Mouse (Mus musculus) CH12.LX (cell line): ENCODE data around the gene Cdk14.

Experiments used
- BHLHE40 ChIP-seq: IDR thresholded peaks from 2 replicates; pipeline ENCODE4 v1.6.1; 2011; ENCODE audit warnings: mild to moderate bottlenecking, low read depth, low read length, improper control_type of control experiment
- CTCF ChIP-seq, 2 experiments: IDR thresholded peaks in 1 of 2; conservative IDR thresholded peaks in 1 of 2; 2 replicates each; pipeline ENCODE4 v1.5.1; 2011 to 2012; ENCODE audit warnings: low read depth in 2 of 2, low read length in 2 of 2, improper control_type of control experiment in 1 of 2, inconsistent platforms in 1 of 2, mild to moderate bottlenecking in 1 of 2, moderate library complexity in 1 of 2
- MAX ChIP-seq: IDR thresholded peaks from 2 replicates; pipeline ENCODE4 v1.6.1; 2011; ENCODE audit warnings: low read length, improper control_type of control experiment
- MAZ ChIP-seq: IDR thresholded peaks from 2 replicates; pipeline ENCODE4 v1.6.1; 2012; ENCODE audit warnings: low read depth, mild to moderate bottlenecking, inconsistent platforms, low read length, improper control_type of control experiment, moderate library complexity
- RCOR1 ChIP-seq: conservative IDR thresholded peaks from 2 replicates; pipeline ENCODE4 v1.6.1; 2012; ENCODE audit warnings: low read depth, mild to moderate bottlenecking, inconsistent platforms, low read length, improper control_type of control experiment
- USF1 ChIP-seq: IDR thresholded peaks from 2 replicates; pipeline ENCODE4 v1.6.1; 2014; ENCODE audit warnings: low read depth, mild to moderate bottlenecking, inconsistent platforms, low read length, improper control_type of control experiment
- ZKSCAN1 ChIP-seq: IDR thresholded peaks from 2 replicates; pipeline ENCODE4 v1.6.1; 2012; ENCODE audit warnings: low read depth, inconsistent platforms, low read length, improper control_type of control experiment, borderline replicate concordance

DNA sequence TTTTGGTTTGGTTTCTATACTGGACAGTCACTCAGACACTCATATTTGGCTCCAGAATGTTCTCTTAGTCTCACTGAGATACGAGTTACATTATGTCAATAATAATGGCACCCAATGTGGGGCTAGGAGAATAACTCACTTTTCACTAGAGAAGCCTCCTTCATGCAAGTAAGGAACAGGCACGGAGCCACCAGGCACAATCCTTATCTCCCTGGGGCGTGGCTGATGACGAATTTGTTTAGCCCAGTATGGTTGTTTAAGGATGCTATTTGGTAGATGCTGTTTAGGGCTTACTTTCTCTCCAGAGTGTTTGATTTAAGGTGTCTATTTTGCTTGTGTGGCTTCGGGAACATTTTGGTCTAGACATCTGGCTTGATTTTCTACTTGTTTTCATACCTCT lies 75.5 kb downstream of the Cdk14 start:
- no peak for TF ChIP-seq RCOR1
- no peak for TF ChIP-seq ZKSCAN1
- no peak for TF ChIP-seq CTCF (conservative IDR thresholded peaks at IDR 0.05 in 1 of 2, IDR thresholded peaks at IDR 0.05 in 1 of 2; ENCODE audit: low read depth in 2 of 2, low read length in 2 of 2)
- TF ChIP-seq USF1: no peak
- TF ChIP-seq BHLHE40: no peak
- no peak for TF ChIP-seq MAZ
- TF ChIP-seq MAX: no peak
